Mouse (Mus musculus) stomach, postnatal 0 days (tissue): Measurements from ENCODE around the gene Sap25. TPM values are rescaled to one million over a fixed set of nuclear protein-coding genes. Genes with fewer than 3 reads are reported as not detected.

Experiments used
- ATAC-seq: fragments of 200-750 bp; cut with Nextera tagmentation; 2 replicates; pipeline ENCODE4 v1.8.0; 2017; ENCODE audit not compliant: low FRiP score, low TSS enrichment
- DNase-seq: peaks from one replicate; pipeline ENCODE4 v3.0.0-alpha.2; 2016; ENCODE audit warnings: low spot score
- H3K27ac ChIP-seq: fragments of 300-500 bp; sonication (generic); replicated peaks from 2 replicates; pipeline ENCODE4 v1.5.1; 2014; ENCODE audit warnings: mild to moderate bottlenecking, control low read depth
- H3K27me3 ChIP-seq: fragments of 300-500 bp; sonication (generic); 2 replicates; pipeline ENCODE4 v1.6.1; 2014; ENCODE audit warnings: low read length; ENCODE audit not compliant: control insufficient read depth, insufficient read depth
- H3K36me3 ChIP-seq: fragments of 300-500 bp; sonication (generic); 2 replicates; pipeline ENCODE4 v1.6.1; 2014; ENCODE audit warnings: low read length, mixed read lengths; ENCODE audit not compliant: control insufficient read depth, insufficient read depth
- H3K4me1 ChIP-seq: fragments of 300-500 bp; sonication (generic); replicated peaks from 2 replicates; pipeline ENCODE4 v1.6.1; 2014; ENCODE audit warnings: antibody characterized with exemption; ENCODE audit not compliant: control insufficient read depth, insufficient read depth
- H3K4me2 ChIP-seq: fragments of 300-500 bp; sonication (generic); replicated peaks from 2 replicates; pipeline ENCODE4 v1.6.1; 2014; ENCODE audit warnings: low read depth, mild to moderate bottlenecking, control low read depth, moderate library complexity
- H3K4me3 ChIP-seq: fragments of 300-500 bp; sonication (generic); 2 replicates; pipeline ENCODE4 v1.5.1; 2014; ENCODE audit warnings: low read depth, low read length, control low read depth
- H3K9ac ChIP-seq: fragments of 300-500 bp; sonication (generic); 2 replicates; pipeline ENCODE4 v1.6.1; 2014; ENCODE audit warnings: mild to moderate bottlenecking, low read length, control low read depth, mixed read lengths
- H3K9me3 ChIP-seq: fragments of 300-500 bp; sonication (generic); 2 replicates; pipeline ENCODE4 v1.6.1; 2016; ENCODE audit warnings: low read length; ENCODE audit not compliant: control insufficient read depth
- CTCF ChIP-seq: IDR thresholded peaks from 2 replicates; pipeline ENCODE4 v1.5.1; 2016; ENCODE audit warnings: antibody characterized with exemption, low read depth, mild to moderate bottlenecking, moderate library complexity
- EP300 ChIP-seq: optimal IDR thresholded peaks from 2 replicates; pipeline ENCODE3; 2016; ENCODE audit warnings: antibody characterized with exemption
- WGBS: fragments of 180-500 bp; shearing (Covaris S2); extraction: QIAGEN DNeasy Blood & Tissue Kit; methylation state at CpG from one replicate; pipeline ENCODE4 v1.1.7; 2014; 5-methylcytosine and 5-hydroxymethylcytosine counted together
- polyA plus RNA-seq: library from polyadenylated mRNA; unstranded; fragments of >200 nt; fragmentation: Nextera tagmentation; extraction: Ambion mirVana; gene quantifications from 2 replicates; pipeline ENCODE4 v1.2.1, GENCODE M21; 2015

Sap25 gene
- polyA plus RNA-seq, 1 experiment from 2014 or later: 3.7 TPM

DNA sequence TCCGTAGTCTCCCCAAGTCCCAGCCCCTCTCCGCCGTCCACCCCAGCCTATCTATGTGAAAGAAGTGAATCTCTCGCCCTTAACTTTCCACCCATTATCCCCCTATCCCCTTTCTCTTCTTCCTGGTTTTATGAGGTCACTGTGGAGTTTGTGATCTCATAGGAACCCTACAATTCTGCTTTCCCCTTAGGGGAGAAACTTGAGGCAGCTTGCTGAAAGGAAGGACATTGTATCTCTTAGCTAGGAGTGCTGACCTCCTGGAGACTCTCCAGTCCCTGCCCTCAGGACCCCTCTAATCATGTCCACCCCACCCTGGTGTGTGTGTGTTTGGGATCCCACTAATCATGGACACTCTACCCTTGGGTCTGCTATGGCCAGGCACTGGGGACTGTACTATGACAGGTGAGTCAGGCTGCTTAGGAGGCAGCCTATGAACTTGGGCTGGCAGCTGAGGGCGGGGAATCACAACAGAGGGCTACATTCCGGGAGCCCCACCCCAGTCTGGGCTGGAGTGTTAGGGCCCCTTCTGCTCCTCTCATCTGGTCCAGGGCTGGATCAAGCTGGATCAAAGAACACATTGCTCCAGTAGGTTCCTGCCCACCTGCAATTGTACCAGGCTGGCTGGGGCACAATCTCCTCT, 11.1 kb upstream of the Sap25 start:
- Histone ChIP-seq H3K36me3 (peaks cover 8% of the 10 kb centered on the region; the same call in 1 of the 2 replicates), H3K4me1 (peaks cover 8% of the 10 kb centered on the region), H3K27ac (peak overlapping the region; percentile 97), H3K9me3 (no peaks in the 10 kb centered on the region), H3K27me3 (no peaks in the 10 kb centered on the region), H3K4me3 (peak overlapping the region; percentile 91), H3K9ac (peak overlapping the region; percentile 87), H3K4me2 (peak overlapping the region; percentile 75)
- 11% methylated on average over 6 of the region's 6 CpGs for WGBS
- peak; percentile 70 for ATAC-seq
- peak; percentile 89 for DNase-seq
- TF ChIP-seq EP300 (no peak), CTCF (no peak)

DNA sequence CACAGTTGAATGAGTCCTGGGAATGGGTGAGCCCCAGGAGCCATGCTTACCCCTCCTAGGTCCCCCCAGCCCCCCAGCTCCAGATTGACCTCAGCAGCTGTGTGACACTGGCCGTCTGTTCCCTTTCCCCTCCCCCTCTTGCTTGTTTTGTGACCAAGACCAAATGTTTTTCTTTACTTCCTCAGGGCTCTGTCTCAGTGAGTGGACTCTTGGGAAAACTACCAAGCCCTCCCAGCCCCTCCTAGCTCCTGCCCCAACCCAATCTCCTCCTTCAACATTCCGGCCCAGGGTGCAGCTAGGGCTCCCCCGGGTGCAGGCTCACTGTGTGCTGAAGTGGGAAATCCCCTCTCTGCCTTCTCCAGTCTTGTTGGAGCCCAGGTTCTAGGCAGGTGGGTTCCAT, 10.5 kb upstream of the Sap25 start:
- Histone ChIP-seq H3K27me3 (no peaks in the 10 kb centered on the region), H3K36me3 (peaks cover 14% of the 10 kb centered on the region), H3K9me3 (no peaks in the 10 kb centered on the region), H3K4me2 (peak overlapping the region; percentile 75), H3K27ac (peak overlapping the region; percentile 97), H3K9ac (peak overlapping the region; percentile 87), H3K4me3 (peak overlapping the region; percentile 91), H3K4me1 (peaks cover 8% of the 10 kb centered on the region)
- DNase-seq (peak; percentile 78), ATAC-seq (peak; percentile 13; the same call in 1 of the 2 replicates)
- TF ChIP-seq CTCF: no peak
- TF ChIP-seq EP300: no peak
- 12% methylated on average over 3 of the region's 3 CpGs for WGBS

DNA sequence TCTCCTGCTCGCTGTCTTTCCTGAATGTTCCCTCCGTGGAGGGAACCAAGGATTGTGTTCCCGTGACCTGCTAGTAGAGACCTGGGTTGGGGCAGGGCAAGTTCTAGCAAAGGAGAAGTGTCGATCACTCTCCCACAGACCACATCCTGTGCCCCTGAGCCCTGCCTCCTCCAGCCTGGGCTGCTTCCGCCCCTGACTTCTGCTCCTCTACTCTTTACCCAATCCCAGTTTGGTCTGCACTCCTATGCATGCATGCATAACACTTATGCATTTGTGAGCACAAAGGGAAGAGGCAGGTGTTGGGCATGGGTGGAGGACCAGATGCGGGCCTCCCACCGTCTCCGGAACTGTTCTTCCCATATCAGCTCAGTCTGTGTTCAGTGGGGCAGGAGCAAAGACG, 10.0 kb upstream of the Sap25 start:
- H3K9ac ChIP-seq: peak overlapping the region; percentile 87
- DNase-seq: no peak
- 38% methylated on average over 9 of the region's 9 CpGs for WGBS
- no peaks in the 10 kb centered on the region for H3K27me3 ChIP-seq
- no peak for ATAC-seq
- H3K36me3 ChIP-seq: peaks cover 19% of the 10 kb centered on the region
- H3K4me2 ChIP-seq: peak overlapping the region; percentile 75
- no peaks in the 10 kb centered on the region for H3K9me3 ChIP-seq
- peak overlapping the region; percentile 97 for H3K27ac ChIP-seq
- H3K4me1 ChIP-seq: peaks cover 8% of the 10 kb centered on the region
- no peak for TF ChIP-seq EP300
- no peak for TF ChIP-seq CTCF
- H3K4me3 ChIP-seq: peak overlapping the region; percentile 91

DNA sequence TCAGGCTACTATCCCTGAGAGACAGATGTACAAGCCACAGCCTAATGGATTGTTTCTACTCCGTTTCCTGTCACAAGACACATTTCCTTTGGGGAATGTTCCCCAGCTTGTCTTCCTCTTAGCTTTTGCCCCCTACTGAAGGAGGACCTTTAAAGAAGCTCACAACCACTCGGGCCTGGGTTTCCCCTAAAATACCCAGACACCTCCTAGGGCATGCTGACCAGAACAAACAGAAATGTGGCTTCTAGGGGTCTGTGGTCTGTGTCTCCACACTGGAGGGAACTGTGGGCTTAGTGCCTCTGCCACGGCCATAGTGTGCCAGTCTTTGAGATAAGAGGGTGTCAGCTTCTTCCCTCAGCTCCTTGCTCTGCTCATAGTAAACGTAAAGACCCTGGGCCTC, 9.5 kb upstream of the Sap25 start:
- Histone ChIP-seq H3K4me3 (peak overlapping the region; percentile 91; the same call in 1 of the 2 replicates), H3K4me1 (peaks cover 8% of the 10 kb centered on the region), H3K36me3 (peaks cover 22% of the 10 kb centered on the region), H3K9ac (peak overlapping the region; percentile 87), H3K9me3 (no peaks in the 10 kb centered on the region), H3K4me2 (peak overlapping the region; percentile 75), H3K27me3 (no peaks in the 10 kb centered on the region), H3K27ac (peak overlapping the region; percentile 97)
- WGBS: 57% methylated on average over 4 of the region's 4 CpGs
- TF ChIP-seq EP300 (no peak), CTCF (no peak)
- DNase-seq: no peak
- no peak for ATAC-seq

DNA sequence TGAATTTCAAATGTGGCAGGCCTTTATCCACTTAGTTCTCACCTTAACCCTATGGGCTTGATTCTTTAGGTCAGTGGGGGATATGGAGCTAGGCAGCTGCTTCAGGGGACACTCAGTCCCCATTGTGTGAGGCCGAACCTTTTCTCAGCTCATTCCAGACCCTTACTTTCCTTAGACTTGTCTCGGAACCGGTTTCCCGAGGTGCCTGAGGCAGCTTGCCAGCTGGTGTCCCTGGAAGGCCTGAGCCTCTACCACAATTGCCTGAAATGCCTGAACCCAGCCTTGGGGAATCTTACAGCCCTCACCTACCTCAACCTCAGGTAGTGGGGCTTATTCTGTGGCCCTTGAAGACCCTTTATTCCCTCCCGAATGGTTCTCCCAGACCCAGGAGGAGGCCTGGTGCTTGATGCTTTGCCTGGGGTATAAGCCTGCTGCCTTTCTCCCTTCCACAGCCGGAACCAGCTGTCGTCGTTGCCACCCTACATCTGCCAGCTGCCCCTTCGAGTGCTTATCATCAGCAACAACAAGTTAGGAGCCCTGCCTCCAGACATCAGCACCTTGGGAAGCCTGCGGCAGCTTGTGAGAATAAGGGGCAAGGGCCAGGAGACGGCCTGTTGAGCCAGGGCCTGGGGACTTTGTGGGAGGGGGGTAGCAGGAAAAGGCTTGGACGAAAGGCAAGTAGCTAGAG, 7.6 kb upstream of the Sap25 start:
- TF ChIP-seq EP300 (no peak), CTCF (no peak)
- no peak overlapping the region for H3K4me3 ChIP-seq
- no peaks in the 10 kb centered on the region for H3K27me3 ChIP-seq
- H3K27ac ChIP-seq: peak overlapping the region; percentile 30; the same call in 1 of the 2 replicates
- peaks cover 8% of the 10 kb centered on the region for H3K4me1 ChIP-seq
- H3K36me3 ChIP-seq: peaks cover 37% of the 10 kb centered on the region
- peak; percentile 43 for DNase-seq
- WGBS: 69% methylated on average over 12 of the region's 12 CpGs
- no peak for ATAC-seq
- H3K4me2 ChIP-seq: no peak overlapping the region
- H3K9ac ChIP-seq: no peak overlapping the region
- no peaks in the 10 kb centered on the region for H3K9me3 ChIP-seq

DNA sequence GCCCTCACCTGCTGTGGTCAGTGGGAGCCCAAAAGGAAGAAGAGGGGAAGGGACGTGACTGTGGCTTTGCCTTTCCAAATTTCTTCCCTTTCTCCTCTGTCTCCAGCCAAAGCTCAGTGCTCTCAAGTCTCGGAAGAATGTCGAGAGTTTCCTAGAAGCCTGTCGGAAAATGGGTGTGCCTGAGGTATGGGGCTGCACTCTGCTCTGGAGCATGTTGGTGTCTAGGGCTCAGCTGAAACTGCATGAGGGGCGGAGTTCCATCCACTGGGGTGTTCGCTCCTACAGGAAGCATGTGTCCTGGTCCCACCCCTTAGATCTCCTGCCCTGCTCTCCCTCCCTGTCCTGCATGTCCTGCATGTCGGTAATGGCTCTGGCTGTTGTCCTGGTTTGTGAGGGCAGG, 1.7 kb upstream of the Sap25 start:
- no peaks in the 10 kb centered on the region for H3K9me3 ChIP-seq
- H3K4me2 ChIP-seq: no peak overlapping the region
- no peaks in the 10 kb centered on the region for H3K4me1 ChIP-seq
- H3K36me3 ChIP-seq: peaks cover 45% of the 10 kb centered on the region
- ATAC-seq (no peak), DNase-seq (no peak)
- H3K27ac ChIP-seq: no peak overlapping the region
- H3K9ac ChIP-seq: no peak overlapping the region
- WGBS: 59% methylated on average over 6 of the region's 7 CpGs
- TF ChIP-seq EP300 (no peak), CTCF (no peak)
- H3K4me3 ChIP-seq: no peak overlapping the region
- no peaks in the 10 kb centered on the region for H3K27me3 ChIP-seq
